Comparison of ENCODE assay signal across 28 mouse cellular contexts in genomic region chr12:118045381-118045780, GRCm38 (mm10).
"Had no signal": no experiment of that assay in that cellular context is flagged by ENCODE, and none has a peak within 500 bp of the region (broad histone marks: within the 10 kb centered on the region; RNA-seq: fewer than 3 reads in every experiment).

No protein-coding gene starts in this region.

- ATAC-seq: liver, embryonic 12.5 days; liver, postnatal 0 days; lung, postnatal 0 days; midbrain, embryonic 13.5 days; midbrain, embryonic 15.5 days; midbrain, embryonic 16.5 days had no signal

- H3K4me3 ChIP-seq: limb, embryonic 10.5 days; limb, embryonic 12.5 days; limb, embryonic 13.5 days; limb, embryonic 15.5 days; liver, embryonic 12.5 days; liver, embryonic 13.5 days; liver, embryonic 15.5 days; lung, embryonic 15.5 days; megakaryocyte, embryonic 14.5 days; midbrain, embryonic 10.5 days; midbrain, embryonic 12.5 days; midbrain, embryonic 13.5 days; midbrain, embryonic 15.5 days; myocyte; neural tube, embryonic 12.5 days; neural tube, embryonic 13.5 days had no signal

- DNase-seq: left cerebral cortex, postnatal 4 days; liver; liver, embryonic 13.5 days; liver, postnatal 0 days; lung, adult 18-20 months; lung, embryonic 14.5 days; lung, postnatal 10 days; lung, postnatal 14 days; lung, postnatal 36 days; lung, postnatal 4 days; midbrain, embryonic 14.5 days had no signal

- H3K4me1 ChIP-seq: limb, embryonic 10.5 days; limb, embryonic 12.5 days; limb, embryonic 13.5 days; limb, embryonic 15.5 days; liver, embryonic 12.5 days; liver, embryonic 13.5 days; liver, embryonic 15.5 days; lung, embryonic 15.5 days; megakaryocyte, embryonic 14.5 days; midbrain, embryonic 12.5 days; midbrain, embryonic 13.5 days; midbrain, embryonic 15.5 days; neural tube, embryonic 12.5 days; neural tube, embryonic 13.5 days had no signal
